Mouse (Mus musculus) urinary bladder, postnatal 14 days (tissue): ENCODE data around the gene Cd7.
A peak's percentile ranks its signal among the peaks of the same experiment; 100 is the strongest.
"Not testable (repeated sequence)": the region's sequence is repeated elsewhere in the genome, so short reads cannot be mapped to it uniquely, and the experiment has no call there.

Experiments
- DNase-seq: peaks from one replicate; pipeline ENCODE4 v3.0.0; 2021; ENCODE audit warnings: low spot score

Gene Cd7

GRCm38 (mm10) chr11:121039302-121039701 lies at the start of gene Cd7:
TSS of gene Cd7 (minus strand) at chr11:121039418.
- no peak for DNase-seq

GRCm38 (mm10) chr11:121088997-121089396 lies 49.8 kb upstream of the Cd7 start:
- no peak for DNase-seq

- no peak for DNase-seq
Measured at GRCm38 (mm10) chr11:121086296-121086695, 47.1 kb upstream of the Cd7 start.

GRCm38 (mm10) chr11:121085181-121085580 lies 46.0 kb upstream of the Cd7 start:
- DNase-seq, result no peak

GRCm38 (mm10) chr11:121082857-121083500 lies 43.8 kb upstream of the Cd7 start:
- DNase-seq, result peak; percentile 35

- no peak for DNase-seq
Measured at GRCm38 (mm10) chr11:121082250-121082649, 43.0 kb upstream of the Cd7 start.

GRCm38 (mm10) chr11:121081120-121081519 lies 41.9 kb upstream of the Cd7 start, which contains the start of gene Sectm1a:
TSS of gene Sectm1a (minus strand) at chr11:121081220.
- DNase-seq, result no peak

- DNase-seq, result no peak
Measured at GRCm38 (mm10) chr11:121080330-121080729, 41.1 kb upstream of the Cd7 start.

- DNase-seq, result no peak
Measured at GRCm38 (mm10) chr11:121075655-121076054, 36.4 kb upstream of the Cd7 start.

- not testable (repeated sequence) for DNase-seq
Measured at GRCm38 (mm10) chr11:121069662-121070061, 30.4 kb upstream of the Cd7 start.

- no peak for DNase-seq
Measured at GRCm38 (mm10) chr11:121067895-121068294, 28.7 kb upstream of the Cd7 start.

GRCm38 (mm10) chr11:121064197-121064596 lies 25.0 kb upstream of the Cd7 start:
- no peak for DNase-seq

GRCm38 (mm10) chr11:121063379-121063778 lies 24.2 kb upstream of the Cd7 start, which contains the start of gene Sectm1b:
TSS of gene Sectm1b (minus strand) at chr11:121063569.
- DNase-seq, result no peak

- DNase-seq, result no peak
Measured at GRCm38 (mm10) chr11:121061615-121062014, 22.4 kb upstream of the Cd7 start.

GRCm38 (mm10) chr11:121060401-121061067 lies 21.3 kb upstream of the Cd7 start:
- not testable (repeated sequence) for DNase-seq

- DNase-seq, result no peak
Measured at GRCm38 (mm10) chr11:121059471-121059870, 20.3 kb upstream of the Cd7 start.

- no peak for DNase-seq
Measured at GRCm38 (mm10) chr11:121058956-121059355, 19.7 kb upstream of the Cd7 start.

GRCm38 (mm10) chr11:121058122-121058521 lies 18.9 kb upstream of the Cd7 start:
- no peak for DNase-seq

- DNase-seq, result peak; percentile 19
Measured at GRCm38 (mm10) chr11:121056536-121057236, 17.5 kb upstream of the Cd7 start.

- DNase-seq, result peak; percentile 83
Measured at GRCm38 (mm10) chr11:121053536-121053935, 14.3 kb upstream of the Cd7 start.

GRCm38 (mm10) chr11:121052387-121052786 lies 13.2 kb upstream of the Cd7 start:
- no peak for DNase-seq

GRCm38 (mm10) chr11:121051793-121052192 lies 12.6 kb upstream of the Cd7 start:
- DNase-seq, result no peak

- DNase-seq, result no peak
Measured at GRCm38 (mm10) chr11:121049840-121050239, 10.6 kb upstream of the Cd7 start.
